Mouse (Mus musculus) embryonic facial prominence, embryonic 11.5 days (tissue): ENCODE measurements around the gene Gm11444. TPM values are rescaled to one million over a fixed set of nuclear protein-coding genes. Genes with fewer than 3 reads are reported as not detected.

Source experiments
- ATAC-seq: fragments of 200-750 bp; cut with Nextera tagmentation; replicated peaks from 2 replicates; pipeline ENCODE4 v1.8.0; 2017; ENCODE audit warnings: low read depth; ENCODE audit not compliant: insufficient number of reproducible peaks, low FRiP score, low TSS enrichment
- DNase-seq: peaks from one replicate; pipeline ENCODE4 v3.0.0-alpha.2; 2015; ENCODE audit warnings: low spot score
- H3K27ac ChIP-seq: fragments of 300-500 bp; sonication (generic); replicated peaks from 2 replicates; pipeline ENCODE4 v1.5.1; 2014; ENCODE audit warnings: mild to moderate bottlenecking, low read depth, low read length, control low read depth
- H3K27me3 ChIP-seq: fragments of 300-500 bp; sonication (generic); 2 replicates; pipeline ENCODE4 v1.6.1; 2014; ENCODE audit warnings: mild to moderate bottlenecking, low read length, moderate library complexity, mixed read lengths; ENCODE audit not compliant: control insufficient read depth, insufficient read depth
- H3K36me3 ChIP-seq: fragments of 300-500 bp; sonication (generic); replicated peaks from 2 replicates; pipeline ENCODE4 v1.6.1; 2014; ENCODE audit warnings: low read depth, mild to moderate bottlenecking, low read length, moderate library complexity, mixed read lengths; ENCODE audit not compliant: control insufficient read depth, insufficient read depth
- H3K4me1 ChIP-seq: fragments of 300-500 bp; sonication (generic); 2 replicates; pipeline ENCODE4 v1.6.1; 2014; ENCODE audit warnings: low read length, mixed read lengths; ENCODE audit not compliant: control insufficient read depth, insufficient read depth
- H3K4me2 ChIP-seq: fragments of 300-500 bp; sonication (generic); 2 replicates; pipeline ENCODE4 v1.6.1; 2014; ENCODE audit warnings: low read depth, mild to moderate bottlenecking, control low read depth, low read length, moderate library complexity
- H3K4me3 ChIP-seq: fragments of 300-500 bp; sonication (generic); 2 replicates; pipeline ENCODE4 v1.5.1; 2014; ENCODE audit warnings: low read depth, low read length, control low read depth
- H3K9ac ChIP-seq: fragments of 300-500 bp; sonication (generic); replicated peaks from 2 replicates; pipeline ENCODE4 v1.6.1; 2014; ENCODE audit warnings: mild to moderate bottlenecking, control low read depth, low read length
- H3K9me3 ChIP-seq: fragments of 300-500 bp; sonication (generic); replicated peaks from 2 replicates; pipeline ENCODE4 v1.6.1; 2016; ENCODE audit warnings: mild to moderate bottlenecking, low read length, inconsistent platforms, mixed read lengths; ENCODE audit not compliant: control insufficient read depth
- WGBS: fragments of 180-500 bp; shearing (Covaris S2); extraction: QIAGEN DNeasy Blood & Tissue Kit; methylation state at CpG from one replicate; pipeline ENCODE4 v1.1.7; 2014; 5-methylcytosine and 5-hydroxymethylcytosine counted together
- polyA plus RNA-seq: library from polyadenylated mRNA; unstranded; fragments of >200 nt; fragmentation: Nextera tagmentation; extraction: Ambion mirVana; gene quantifications from 2 replicates; pipeline ENCODE4 v1.2.1, GENCODE M21; 2014

Gene Gm11444
- polyA plus RNA-seq, 1 experiment from 2014 or later: not detected

DNA sequence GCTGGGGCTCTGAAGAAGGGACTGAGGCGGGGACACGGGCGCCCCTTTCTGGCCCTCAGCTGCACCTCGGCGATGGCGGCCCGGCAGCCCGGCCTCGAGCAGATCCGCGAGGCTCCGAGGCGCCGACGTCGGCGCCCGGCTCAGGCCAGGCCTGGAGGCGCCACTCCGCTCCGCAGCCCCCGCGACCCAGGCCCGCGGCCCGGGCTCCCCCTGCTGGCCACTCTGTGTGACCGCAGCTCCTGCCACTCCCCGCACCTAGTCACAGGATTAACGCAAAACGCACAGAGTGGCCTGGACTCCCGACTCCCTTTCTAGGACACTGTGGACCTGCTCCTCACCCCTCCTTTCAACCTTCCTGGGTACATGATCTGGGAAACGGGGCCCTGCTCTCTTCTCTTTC is 8.2 kb downstream of the Gm11444 start:
- H3K27me3 ChIP-seq: peaks cover 15% of the 10 kb centered on the region
- H3K27ac ChIP-seq: peak overlapping the region; percentile 86
- no peaks in the 10 kb centered on the region; the same call in 1 of the 2 replicates for H3K36me3 ChIP-seq
- H3K4me3 ChIP-seq: peak overlapping the region; percentile 79
- no peaks in the 10 kb centered on the region for H3K9me3 ChIP-seq
- peak overlapping the region; percentile 80 for H3K9ac ChIP-seq
- DNase-seq: peak; percentile 86
- peaks cover 5% of the 10 kb centered on the region for H3K4me1 ChIP-seq
- H3K4me2 ChIP-seq: peak overlapping the region; percentile 87
- ATAC-seq: peak; percentile 19; the same call in 1 of the 2 replicates
- 0% methylated on average over 30 of the region's 32 CpGs for WGBS

DNA sequence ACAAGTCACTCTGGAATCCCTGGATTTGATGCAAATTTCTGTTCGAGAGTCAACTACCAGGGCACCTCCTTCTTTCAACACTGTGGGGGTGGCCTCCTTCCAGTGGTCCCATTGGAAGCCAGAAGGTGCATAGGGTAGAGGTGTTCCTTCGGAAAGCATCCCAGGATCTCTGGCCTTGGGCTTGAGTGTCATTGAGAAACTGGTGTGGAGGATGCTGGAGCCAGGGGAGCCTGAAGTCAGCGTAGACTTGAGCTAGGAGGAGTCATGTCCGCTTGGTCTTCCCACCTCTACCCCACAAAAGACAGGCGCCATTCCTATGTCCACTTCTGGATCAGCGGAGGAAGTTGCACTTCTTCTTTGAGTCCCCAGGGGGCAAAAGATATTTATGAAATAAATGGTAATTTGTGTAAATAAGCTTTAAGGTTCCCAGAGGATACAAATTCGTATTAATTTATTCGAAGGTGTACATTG is 8.9 kb downstream of the Gm11444 start:
- Histone ChIP-seq H3K4me3 (peak overlapping the region; percentile 79), H3K27me3 (peaks cover 15% of the 10 kb centered on the region), H3K4me2 (peak overlapping the region; percentile 90), H3K36me3 (no peaks in the 10 kb centered on the region; the same call in 1 of the 2 replicates), H3K9ac (peak overlapping the region; percentile 96), H3K27ac (peak overlapping the region; percentile 96), H3K4me1 (peaks cover 5% of the 10 kb centered on the region), H3K9me3 (no peaks in the 10 kb centered on the region)
- peak; percentile 69 for DNase-seq
- ATAC-seq: no peak
- WGBS: 7% methylated on average over 8 of the region's 8 CpGs

DNA sequence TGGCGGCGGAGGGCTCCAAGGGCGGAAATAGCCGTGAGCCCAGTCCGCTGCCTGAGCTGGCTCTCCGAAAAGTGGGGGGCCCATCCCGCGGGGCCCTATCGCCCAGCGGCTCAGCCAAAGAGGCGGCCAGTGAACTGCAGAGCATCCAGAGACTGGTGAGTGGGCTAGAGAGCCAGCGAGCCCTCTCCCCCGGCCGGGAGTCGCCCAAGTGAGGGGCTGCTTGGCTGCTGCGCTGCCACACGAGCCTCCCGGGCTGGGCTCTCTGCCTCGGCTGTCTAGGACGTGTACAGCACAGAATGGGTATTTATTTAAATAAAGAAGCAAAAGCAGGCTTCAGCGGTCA is 9.4 kb downstream of the Gm11444 start:
- Histone ChIP-seq H3K36me3 (no peaks in the 10 kb centered on the region; the same call in 1 of the 2 replicates), H3K4me2 (peak overlapping the region; percentile 90), H3K9me3 (no peaks in the 10 kb centered on the region), H3K4me1 (peaks cover 5% of the 10 kb centered on the region), H3K27me3 (peaks cover 17% of the 10 kb centered on the region), H3K27ac (peak overlapping the region; percentile 96), H3K9ac (peak overlapping the region; percentile 96), H3K4me3 (peak overlapping the region; percentile 79)
- 2% methylated on average over 21 of the region's 21 CpGs for WGBS
- ATAC-seq: no peak
- DNase-seq: no peak

DNA sequence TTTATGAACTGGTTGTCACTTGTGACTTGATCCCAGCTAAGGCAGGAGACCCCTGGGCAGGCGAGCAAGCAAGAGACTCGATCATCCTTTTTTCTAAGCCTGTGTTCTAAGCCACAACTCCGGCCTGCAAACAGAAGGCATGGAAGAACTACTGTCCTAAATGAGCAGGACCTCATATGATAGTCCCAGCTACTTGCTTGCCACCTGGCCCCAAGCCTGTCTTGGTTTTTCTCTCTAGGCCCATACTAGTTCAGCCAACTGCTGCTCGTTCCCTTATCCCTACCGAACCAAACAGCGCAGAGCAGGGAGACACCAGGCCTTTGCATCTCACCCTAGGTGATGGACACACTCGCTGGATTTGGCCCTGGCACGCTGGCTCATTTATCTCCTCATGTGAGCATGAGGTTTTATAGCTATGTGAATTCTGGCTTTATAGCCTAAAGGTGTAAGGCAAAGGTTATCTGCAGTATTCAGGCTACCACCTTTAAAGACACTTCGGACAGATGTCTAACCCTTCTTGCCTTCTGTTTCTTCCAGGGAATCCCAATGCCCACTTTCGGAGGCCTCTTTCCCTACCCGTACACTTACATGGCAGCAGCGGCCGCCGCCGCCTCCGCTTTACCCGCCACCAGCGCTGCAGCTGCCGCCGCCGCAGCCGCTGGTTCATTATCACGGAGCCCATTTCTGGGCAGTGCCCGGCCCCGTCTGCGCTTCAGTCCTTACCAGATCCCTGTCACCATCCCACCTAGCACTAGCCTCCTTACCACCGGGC is 9.9 kb downstream of the Gm11444 start:
- Histone ChIP-seq H3K27ac (peak overlapping the region; percentile 96), H3K4me3 (peak overlapping the region; percentile 79), H3K36me3 (no peaks in the 10 kb centered on the region; the same call in 1 of the 2 replicates), H3K4me1 (peaks cover 5% of the 10 kb centered on the region), H3K4me2 (peak overlapping the region; percentile 90), H3K9ac (peak overlapping the region; percentile 96), H3K9me3 (no peaks in the 10 kb centered on the region), H3K27me3 (peaks cover 18% of the 10 kb centered on the region)
- ATAC-seq: no peak
- 4% methylated on average over 27 of the region's 27 CpGs for WGBS
- peak; percentile 38 for DNase-seq

DNA sequence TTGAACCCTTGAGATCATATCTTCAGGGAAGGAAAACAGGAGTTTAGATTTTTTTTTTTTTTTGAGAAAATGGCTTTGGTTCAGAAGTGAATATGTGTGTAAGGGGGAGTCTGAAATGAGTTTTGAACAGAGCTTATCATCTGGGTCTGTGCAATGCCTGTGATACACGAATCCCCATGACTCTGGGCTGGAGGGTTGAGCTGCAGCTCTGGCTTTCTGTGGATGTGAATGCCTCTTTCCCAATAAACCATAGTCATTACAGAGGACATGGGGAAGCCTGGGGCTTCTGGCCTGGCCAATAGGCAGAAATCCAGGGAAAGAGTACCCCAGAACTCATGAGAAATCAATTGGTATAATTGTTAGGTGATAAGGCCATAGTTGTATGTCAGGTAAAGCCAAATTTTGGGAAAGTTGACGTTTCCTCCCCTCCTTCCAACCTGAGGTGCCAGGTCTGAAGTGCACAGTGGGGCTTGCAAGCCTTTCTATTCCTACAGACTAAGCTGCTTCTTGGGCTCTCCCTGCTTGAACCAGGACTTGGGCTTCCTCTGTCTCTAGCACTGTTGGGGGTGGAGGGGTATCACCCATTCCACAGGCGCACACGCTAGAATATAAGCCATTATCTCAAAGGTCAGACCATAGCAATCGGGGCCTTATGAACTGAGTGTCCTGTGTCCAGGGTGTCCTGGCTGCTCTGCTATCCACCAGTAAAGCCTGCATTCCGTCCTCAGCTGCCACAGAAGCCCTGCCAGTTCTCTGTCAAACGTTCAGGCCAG is 10.7 kb downstream of the Gm11444 start:
- H3K4me3 ChIP-seq: peak overlapping the region; percentile 79
- H3K9me3 ChIP-seq: no peaks in the 10 kb centered on the region
- H3K27ac ChIP-seq: peak overlapping the region; percentile 96
- WGBS: 13% methylated on average over 7 of the region's 7 CpGs
- peaks cover 21% of the 10 kb centered on the region for H3K27me3 ChIP-seq
- no peak for DNase-seq
- H3K4me2 ChIP-seq: peak overlapping the region; percentile 90
- no peaks in the 10 kb centered on the region; the same call in 1 of the 2 replicates for H3K36me3 ChIP-seq
- H3K9ac ChIP-seq: peak overlapping the region; percentile 96
- ATAC-seq: no peak
- H3K4me1 ChIP-seq: peaks cover 5% of the 10 kb centered on the region

DNA sequence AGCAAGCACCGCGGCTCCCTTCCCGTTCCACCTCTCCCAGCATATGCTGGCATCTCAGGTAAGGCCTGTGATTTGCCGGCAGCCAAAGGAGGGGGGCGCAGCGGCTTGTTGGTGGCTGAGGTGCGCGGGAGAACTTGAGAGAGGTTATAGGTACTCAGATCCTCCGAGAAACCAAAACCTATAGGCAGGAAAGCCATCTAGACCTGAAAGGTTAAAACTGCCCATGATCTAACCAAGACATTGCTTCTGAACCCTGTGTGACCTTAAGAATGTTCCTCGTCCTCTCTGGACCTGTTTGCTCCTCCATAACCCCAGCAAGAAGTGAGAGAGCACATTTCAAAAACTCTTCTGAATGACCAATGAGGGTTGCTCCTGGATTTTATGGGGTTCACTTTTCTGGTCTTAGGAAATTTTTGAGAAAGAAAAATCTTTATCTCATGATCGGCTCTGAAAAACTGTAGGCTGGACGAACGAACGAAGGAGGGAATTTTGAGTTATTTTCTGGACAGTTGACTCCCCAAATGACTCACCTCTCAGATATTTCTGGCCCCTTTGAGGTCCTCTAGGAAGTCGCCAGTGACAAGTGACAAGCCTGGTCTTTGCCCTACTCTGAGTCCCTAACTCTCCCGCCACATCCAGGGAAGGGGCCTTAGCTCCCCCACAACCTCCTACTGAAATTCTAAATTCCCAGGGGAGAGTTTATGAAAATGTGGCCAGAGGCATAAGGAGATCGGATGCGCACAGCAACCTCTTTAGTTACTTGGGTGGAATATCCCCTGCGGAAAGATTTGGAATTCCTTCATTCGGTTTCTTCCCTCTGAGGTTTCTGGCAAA is 11.5 kb downstream of the Gm11444 start:
- ATAC-seq: no peak
- H3K9ac ChIP-seq: peak overlapping the region; percentile 96
- H3K4me2 ChIP-seq: peak overlapping the region; percentile 90
- H3K4me1 ChIP-seq: peaks cover 5% of the 10 kb centered on the region
- peaks cover 23% of the 10 kb centered on the region for H3K27me3 ChIP-seq
- no peaks in the 10 kb centered on the region; the same call in 1 of the 2 replicates for H3K36me3 ChIP-seq
- DNase-seq: peak; percentile 52
- WGBS: 6% methylated on average over 20 of the region's 20 CpGs
- H3K4me3 ChIP-seq: peak overlapping the region; percentile 79
- H3K27ac ChIP-seq: peak overlapping the region; percentile 96
- H3K9me3 ChIP-seq: no peaks in the 10 kb centered on the region

DNA sequence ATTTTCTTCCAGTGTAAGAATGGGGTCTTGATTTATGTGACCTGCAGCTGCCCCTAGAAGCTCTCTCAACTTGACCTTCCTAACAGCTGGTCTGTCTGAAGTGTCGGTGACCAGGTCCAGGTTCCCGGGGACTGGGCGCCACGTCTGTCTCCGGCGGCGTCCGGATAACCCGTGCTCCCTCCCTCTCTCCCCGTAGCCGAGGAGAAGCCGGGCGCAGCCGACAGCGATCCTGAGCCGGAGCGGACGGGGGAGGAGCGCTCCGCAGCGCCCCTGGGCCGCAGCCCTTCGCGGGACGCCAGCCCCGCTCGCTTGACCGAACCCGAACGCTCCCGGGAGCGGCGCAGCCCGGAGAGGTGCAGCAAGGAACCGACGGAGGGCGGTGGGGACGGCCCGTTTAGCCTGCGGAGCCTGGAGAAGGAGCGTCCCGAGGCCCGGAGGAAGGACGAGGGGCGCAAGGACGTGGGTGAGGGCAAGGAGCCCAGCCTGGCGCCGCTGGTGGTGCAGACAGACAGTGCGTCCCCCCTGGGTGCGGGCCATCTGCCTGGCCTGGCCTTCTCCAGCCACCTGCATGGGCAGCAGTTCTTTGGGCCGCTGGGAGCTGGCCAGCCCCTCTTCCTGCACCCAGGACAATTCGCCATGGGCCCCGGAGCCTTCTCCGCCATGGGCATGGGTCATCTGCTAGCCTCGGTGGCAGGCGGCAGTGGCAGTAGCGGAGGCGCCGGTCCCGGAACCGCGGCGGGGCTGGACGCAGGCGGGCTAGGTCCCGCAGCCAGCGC is 12.3 kb downstream of the Gm11444 start:
- Histone ChIP-seq H3K27ac (peak overlapping the region; percentile 96), H3K36me3 (no peaks in the 10 kb centered on the region; the same call in 1 of the 2 replicates)
- under 1% methylated on average over 66 of the region's 67 CpGs for WGBS

More for the DNA sequence above, 12.3 kb downstream of the Gm11444 start:
- H3K27me3 ChIP-seq: peaks cover 24% of the 10 kb centered on the region
- peak overlapping the region; percentile 79 for H3K4me3 ChIP-seq
- H3K9ac ChIP-seq: peak overlapping the region; percentile 96
- peak; percentile 45 for DNase-seq
- no peak for ATAC-seq
- peaks cover 5% of the 10 kb centered on the region for H3K4me1 ChIP-seq
- H3K4me2 ChIP-seq: peak overlapping the region; percentile 90
- no peaks in the 10 kb centered on the region for H3K9me3 ChIP-seq
